In the genomic region with DNA sequence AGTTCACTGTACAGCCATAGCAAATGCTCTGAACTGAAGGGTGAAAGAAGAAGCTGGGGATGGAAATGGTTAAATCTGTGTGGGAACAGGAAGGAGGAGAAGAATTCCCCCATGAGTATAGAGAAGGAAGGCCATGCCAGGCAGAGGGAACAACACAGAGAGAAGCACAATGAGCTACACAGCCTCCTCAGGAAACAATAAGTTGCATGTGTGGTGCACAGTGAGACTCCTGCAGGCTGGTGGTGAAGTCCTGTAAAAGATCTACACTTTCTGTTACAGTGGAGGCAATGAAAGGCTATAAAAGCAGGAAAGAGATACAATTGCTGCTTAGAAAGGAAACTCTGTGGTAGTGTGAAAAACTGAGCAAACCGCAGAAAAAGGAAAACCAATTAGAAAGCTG, we compare ENCODE assay signal across 25 mouse cellular contexts. TPM values are rescaled to one million over a fixed set of nuclear protein-coding genes. Genes with fewer than 3 reads are reported as not detected.
"Had no signal": no experiment of that assay in that cellular context is flagged by ENCODE, and none has a peak within 500 bp of the region (broad histone marks: within the 10 kb centered on the region; RNA-seq: fewer than 3 reads in every experiment).

No protein-coding gene starts in this region.

- H3K4me1 ChIP-seq: limb, embryonic 12.5 days; limb, embryonic 15.5 days; megakaryocyte, embryonic 14.5 days had no signal

- H3K9ac ChIP-seq: limb, embryonic 12.5 days; limb, embryonic 15.5 days; liver, embryonic 14.5 days; liver, postnatal 0 days; lung, embryonic 14.5 days; midbrain, embryonic 13.5 days had no signal

- ATAC-seq: liver, postnatal 0 days; lung, postnatal 0 days; midbrain, embryonic 13.5 days; midbrain, embryonic 16.5 days had no signal

- H3K36me3 ChIP-seq: limb, embryonic 12.5 days; limb, embryonic 15.5 days; midbrain, embryonic 10.5 days; midbrain, embryonic 13.5 days had no signal

- H3K4me2 ChIP-seq: limb, embryonic 12.5 days; limb, embryonic 15.5 days; liver, embryonic 11.5 days; lung, embryonic 14.5 days; midbrain, embryonic 13.5 days had no signal

- H3K9me3 ChIP-seq: limb, embryonic 12.5 days; limb, embryonic 15.5 days; megakaryocyte, embryonic 14.5 days; midbrain, embryonic 10.5 days; midbrain, embryonic 13.5 days had no signal

- H3K4me3 ChIP-seq: layer of hippocampus, adult 2 months; limb, embryonic 12.5 days; limb, embryonic 15.5 days; megakaryocyte, embryonic 14.5 days; midbrain, embryonic 10.5 days; midbrain, embryonic 13.5 days had no signal

- DNase-seq: kidney, adult 2 months; kidney, postnatal 25 days; layer of hippocampus, adult 9-11 months; liver, postnatal 0 days; lung, embryonic 14.5 days; retina, postnatal 1 day; right cerebral cortex, postnatal 25 days; spleen, adult 18-20 months; thymus, adult 2 months; thymus, postnatal 25 days had no signal

- H3K27ac ChIP-seq: kidney, postnatal 0 days; layer of hippocampus, adult 2 months; limb, embryonic 12.5 days; limb, embryonic 15.5 days; liver, embryonic 14.5 days; macrophage; midbrain, embryonic 10.5 days; midbrain, embryonic 13.5 days had no signal

RNA-seq across cellular contexts. Expression of a gene that starts 17.6 kb away (rescaled TPM):
- polyA plus RNA-seq: kidney, adult 2 months; kidney, embryonic 14.5 days; kidney, postnatal 0 days; large intestine, adult 2 months; liver, embryonic 14.5 days; liver, postnatal 0 days; macrophage; neural tube, embryonic 11.5 days had no signal
